Mouse (Mus musculus) ovary, adult 18-20 months (tissue): ENCODE results near the gene A630089N07Rik.

Source experiments
- DNase-seq: peaks from one replicate; pipeline ENCODE4 v3.0.0; 2022; ENCODE audit warnings: low spot score, mixed read lengths

The A630089N07Rik gene

GRCm38 (mm10) chr16:97962151-97962948 is 119.9 kb downstream of the A630089N07Rik start, which contains the start of the genes C2cd2 and Zbtb21:
C2cd2 (minus strand) TSS chr16:97962598.
Zbtb21 (minus strand) TSS chr16:97962622.
- DNase-seq, result peak; percentile 95

DNA sequence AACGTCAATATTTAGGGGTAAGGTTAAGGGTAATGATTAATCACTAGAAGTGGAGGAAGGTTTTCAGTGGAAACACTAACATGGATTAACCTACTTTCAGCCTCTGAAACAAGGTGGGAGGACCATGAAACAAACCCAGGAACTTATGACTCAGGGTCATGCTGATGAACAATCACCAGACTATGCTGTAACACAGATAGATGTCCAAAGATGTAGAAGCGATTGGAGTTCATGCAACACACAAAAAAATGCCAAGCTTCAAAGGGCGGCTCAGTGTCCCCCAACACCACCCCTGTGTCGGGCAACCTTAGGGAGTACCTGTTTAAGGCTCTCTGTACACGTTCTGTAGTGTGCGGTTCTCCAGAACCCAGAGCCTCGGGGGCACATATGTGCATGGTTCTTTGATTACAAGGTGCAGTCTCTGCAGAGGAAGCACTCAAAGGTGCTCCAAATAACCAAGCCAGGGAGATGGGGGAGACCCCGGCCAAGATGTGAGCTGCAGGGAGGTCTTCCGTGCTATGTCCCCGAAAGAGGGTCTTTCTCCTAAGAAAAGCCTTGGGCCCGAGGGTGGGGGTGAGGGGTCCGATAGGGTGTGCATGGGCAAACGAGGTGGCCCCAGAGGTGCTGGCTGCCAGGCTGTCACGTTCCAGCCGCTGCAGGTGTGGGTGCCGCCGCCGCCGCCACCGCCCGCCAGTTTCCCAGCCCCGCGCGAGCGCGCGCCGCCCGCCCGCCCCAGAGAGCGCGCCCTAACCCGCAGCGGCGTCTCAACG is 120.7 kb downstream of the A630089N07Rik start:
- DNase-seq, result no peak

- DNase-seq, result no peak
Observed at GRCm38 (mm10) chr16:97960348-97960747, 121.9 kb downstream of the A630089N07Rik start.

DNA sequence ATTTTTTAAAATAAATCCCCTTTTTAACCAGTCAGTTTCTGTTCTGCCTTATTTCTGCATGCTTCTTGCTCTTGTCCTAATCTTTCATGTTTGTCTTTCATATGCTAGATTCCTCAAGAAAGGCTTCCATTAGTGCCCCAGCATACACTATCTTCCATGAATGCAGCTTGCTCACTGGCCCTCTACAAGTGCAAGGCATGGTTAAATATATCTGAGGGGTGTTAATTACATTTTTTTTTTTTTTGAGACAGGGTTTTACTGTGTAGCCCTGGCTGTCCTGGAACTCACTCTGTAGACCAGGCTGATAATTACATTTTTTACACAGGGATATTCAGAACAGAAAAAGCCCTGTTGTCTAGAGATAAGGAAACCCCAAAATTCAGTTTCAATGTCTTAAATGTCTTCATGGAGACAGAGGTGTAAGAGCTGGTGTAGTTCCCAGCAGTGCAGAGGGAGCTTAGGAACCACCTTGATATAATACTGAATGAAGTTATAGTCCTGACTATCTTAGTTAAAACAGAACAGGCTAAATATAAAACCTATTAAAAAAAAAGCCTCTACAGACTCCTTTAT is 123.8 kb downstream of the A630089N07Rik start:
- no peak for DNase-seq

DNA sequence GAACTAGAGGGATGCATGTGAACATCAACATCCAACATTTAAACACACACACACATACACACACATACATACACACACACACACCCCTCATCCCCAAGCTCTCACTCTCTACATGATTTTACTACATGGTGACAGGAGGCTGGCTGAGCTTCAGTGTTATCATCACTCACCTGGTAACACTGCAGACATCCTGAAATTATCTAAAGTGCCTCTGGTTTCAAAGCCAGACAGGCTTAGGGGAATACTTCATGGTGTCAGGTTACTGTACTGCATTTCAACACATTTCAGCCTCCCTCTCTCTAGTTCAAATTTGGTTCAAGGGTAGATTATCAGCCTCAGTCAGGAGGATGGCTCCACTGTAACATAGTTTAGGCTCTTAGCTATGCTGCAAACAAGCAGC is 124.6 kb downstream of the A630089N07Rik start:
- no peak for DNase-seq

DNA sequence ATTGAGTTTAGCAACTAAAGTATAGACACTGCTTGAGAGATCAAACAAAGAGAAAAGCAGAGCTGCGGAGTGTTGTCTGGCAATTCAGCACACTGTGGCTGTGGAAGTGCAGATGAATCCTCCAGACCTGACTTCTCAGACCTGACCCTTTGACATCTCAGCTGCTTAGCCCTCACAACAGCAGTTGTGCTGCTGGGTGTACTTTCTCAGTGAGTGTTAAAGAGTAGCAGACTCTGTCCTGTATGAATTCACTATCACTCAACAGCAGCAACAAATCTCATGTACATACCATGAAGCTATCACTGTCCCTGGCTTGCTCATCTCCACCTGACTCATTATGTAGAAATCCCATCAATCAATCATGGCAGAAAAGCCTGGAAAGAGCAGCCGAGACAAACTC is 126.2 kb downstream of the A630089N07Rik start:
- DNase-seq, result no peak

DNA sequence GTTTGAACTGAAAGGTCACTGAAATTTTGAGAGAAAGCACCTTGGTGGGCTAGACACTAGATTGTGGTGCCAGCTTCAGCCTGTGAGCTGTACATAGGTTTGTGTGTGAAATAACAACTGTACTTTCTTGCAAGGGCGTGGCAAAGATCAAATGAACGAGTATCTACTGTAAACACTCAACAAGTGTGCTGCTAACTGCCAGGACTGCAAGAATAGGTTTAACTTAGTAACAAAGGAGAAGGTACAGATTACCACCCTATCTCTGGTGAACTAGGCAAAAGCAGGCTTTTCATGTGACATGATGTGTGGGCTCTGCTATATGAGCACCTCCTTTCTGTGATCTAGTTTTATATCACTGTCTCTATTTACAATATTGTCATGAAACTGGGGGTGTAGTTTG is 128.9 kb downstream of the A630089N07Rik start:
- DNase-seq, result no peak

GRCm38 (mm10) chr16:97952801-97953200 is 129.4 kb downstream of the A630089N07Rik start:
- no peak for DNase-seq

DNA sequence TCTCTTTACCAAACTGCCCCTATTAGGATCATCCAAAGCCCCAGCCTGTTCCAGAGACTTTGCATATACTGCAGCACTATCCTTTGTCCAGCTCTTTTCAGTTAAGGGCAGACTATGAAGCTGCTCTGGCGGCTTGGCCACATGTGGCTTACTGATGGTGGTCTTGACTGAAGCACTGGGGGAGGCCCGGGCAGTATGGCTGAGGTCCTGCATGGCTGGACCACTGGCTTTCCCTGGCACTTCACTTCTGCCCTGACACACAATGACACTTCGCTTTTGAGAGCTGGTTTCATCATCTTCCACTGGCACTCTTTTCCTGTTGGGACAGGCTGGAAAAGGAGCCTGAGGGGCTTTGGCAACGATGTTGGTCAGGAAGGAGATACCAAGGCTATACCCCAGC is 129.9 kb downstream of the A630089N07Rik start:
- no peak for DNase-seq
